Mouse (Mus musculus) CH12.LX (cell line): ENCODE measurements around the gene Tmem176b.

ENCODE experiments used
- POLR2A ChIP-seq: IDR thresholded peaks from 2 replicates; pipeline ENCODE4 v1.6.1; 2011; ENCODE audit warnings: low read depth, mild to moderate bottlenecking, improper control_type of control experiment, low read length
- USF1 ChIP-seq: IDR thresholded peaks from 2 replicates; pipeline ENCODE4 v1.6.1; 2014; ENCODE audit warnings: low read depth, mild to moderate bottlenecking, inconsistent platforms, low read length, improper control_type of control experiment

DNA sequence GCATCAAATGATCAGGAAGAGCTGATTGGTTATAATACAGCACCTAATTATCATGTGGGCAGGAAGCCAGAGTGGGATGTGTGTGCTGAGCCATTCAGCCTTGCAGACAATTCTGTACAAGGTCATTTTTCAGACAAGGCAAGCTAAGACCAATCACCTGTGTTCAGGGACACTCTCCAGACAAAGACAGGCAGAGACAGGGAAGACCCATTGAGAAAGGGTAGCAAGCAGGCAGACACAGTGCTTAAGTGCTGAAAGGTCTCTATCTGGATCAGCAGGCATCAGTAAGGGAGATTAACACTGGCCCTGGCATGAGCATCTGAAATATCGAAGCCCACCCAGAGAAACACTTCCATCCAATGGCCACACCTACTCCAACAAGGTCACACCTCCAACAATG, 56.9 kb downstream of the Tmem176b start:
- TF ChIP-seq USF1 (no peak), POLR2A (no peak)
